Mouse (Mus musculus) neural tube, embryonic 10.5 days (tissue): ENCODE results near the gene Acbd7.

ENCODE experiments used
- DNase-seq: peaks from one replicate; pipeline ENCODE4 v3.0.0-alpha.2; 2017; ENCODE audit warnings: low spot score; ENCODE audit errors: extremely low spot score

Acbd7 gene

DNA sequence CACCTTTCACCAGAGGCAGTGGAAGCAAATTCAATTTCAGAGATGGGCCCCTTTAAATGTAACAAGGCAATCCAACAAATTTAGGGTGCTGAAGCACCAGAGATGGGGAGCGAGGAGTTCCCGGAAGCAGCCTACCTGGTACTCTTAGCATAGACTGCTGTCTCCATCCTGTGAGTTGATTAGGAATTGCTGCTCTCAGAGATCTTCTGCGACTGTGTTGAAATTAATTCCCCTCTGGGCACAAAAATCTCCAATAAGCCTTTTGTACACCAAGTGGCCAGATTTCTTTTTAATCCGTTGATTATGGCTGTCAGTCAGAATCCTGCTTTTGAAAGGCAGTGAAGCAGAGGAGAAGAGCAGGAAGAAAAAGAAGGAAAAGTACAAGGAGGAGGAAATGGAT lies 29.2 kb downstream of the Acbd7 start:
- no peak for DNase-seq

DNA sequence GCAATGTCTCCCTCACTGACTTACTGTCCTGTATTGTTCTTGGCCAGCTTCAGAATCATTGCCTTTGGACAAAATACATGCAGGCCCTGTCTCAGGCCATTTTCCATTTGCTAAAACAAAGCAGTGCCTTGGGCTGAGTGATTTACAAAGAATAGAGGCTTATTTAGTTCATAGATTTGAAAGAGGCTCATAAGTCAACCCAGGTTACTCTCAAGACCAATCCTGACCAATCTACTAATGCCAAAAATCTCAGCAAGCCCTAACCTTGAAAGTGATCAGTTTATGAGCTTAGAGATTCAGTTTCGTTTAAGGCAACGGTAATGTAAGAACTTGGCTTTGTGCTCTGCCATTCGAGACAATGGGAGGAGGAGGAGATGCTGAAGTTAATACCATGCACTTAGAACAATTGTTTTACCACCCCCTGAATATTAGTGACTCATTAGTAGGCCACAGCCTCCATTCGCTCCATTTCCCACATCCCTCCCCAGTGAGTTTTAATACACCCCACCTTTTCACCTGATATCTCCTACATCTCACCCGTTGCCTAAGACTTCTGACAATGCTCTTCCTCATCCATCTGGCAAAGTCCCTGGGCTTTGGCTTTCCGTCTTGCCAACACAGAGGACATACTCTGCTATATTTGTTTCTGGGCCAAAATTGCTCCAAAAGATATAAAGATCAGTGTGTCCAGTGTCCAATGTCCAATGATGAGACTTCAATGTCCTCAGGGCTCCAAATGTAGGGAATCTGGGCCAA lies 51.3 kb downstream of the Acbd7 start:
- no peak for DNase-seq
